Mouse (Mus musculus) subcutaneous adipose tissue, adult 2 months (tissue): Measurements from ENCODE around the gene Cela3b. TPM values are rescaled to one million over a fixed set of nuclear protein-coding genes. Genes with fewer than 3 reads are reported as not detected.

Source experiments
- polyA plus RNA-seq: library from polyadenylated mRNA; depleted of rRNA; stranded (reverse); fragments of >200 nt; gene quantifications from 2 replicates; pipeline ENCODE4 v1.2.3, GENCODE M21; 2012; ENCODE audit warnings: low replicate concordance; rRNA removed

The Cela3b gene
- polyA plus RNA-seq: 0.57 and 0.77 TPM in 2 replicates

GRCm38 (mm10) chr4:137430502-137430901 lies at the start of gene Cela3b:
Cela3b (minus strand) TSS chr4:137430540.

GRCm38 (mm10) chr4:137468260-137469080 lies 38.1 kb upstream of the Cela3b start, which contains the start of gene Hspg2:
Hspg2 (plus strand) TSS chr4:137468769.

GRCm38 (mm10) chr4:137453234-137453767 lies 23.0 kb upstream of the Cela3b start, which contains the start of gene 1700013G24Rik:
1700013G24Rik (plus strand) TSS chr4:137453284.

GRCm38 (mm10) chr4:137409691-137410090 lies 20.6 kb downstream of the Cela3b start, which contains the start of gene Cela3a:
Cela3a (minus strand) TSS chr4:137409791.

Other genes starting within 250 kb of the Cela3b start
- gene Wnt4, start 153.1 kb downstream of the Cela3b start, polyA plus RNA-seq: 0.34 and 13.3 TPM in 2 replicates
- 156 and 175 TPM in 2 replicates for gene Cdc42, start 72.8 kb downstream of the Cela3b start, polyA plus RNA-seq
- gene Cela3a, start 20.7 kb downstream of the Cela3b start, polyA plus RNA-seq: not detected in 2 replicates
- gene 1700013G24Rik, start 22.7 kb upstream of the Cela3b start, polyA plus RNA-seq: not detected in 2 replicates
- 117 and 143 TPM in 2 replicates for gene Hspg2, start 38.2 kb upstream of the Cela3b start, polyA plus RNA-seq
- gene Ldlrad2, start 144.0 kb upstream of the Cela3b start, polyA plus RNA-seq: not detected in 2 replicates
- 59.3 and 88.8 TPM in 2 replicates for gene Usp48, start 163.2 kb upstream of the Cela3b start, polyA plus RNA-seq
- gene Rap1gap, start 234.2 kb upstream of the Cela3b start, polyA plus RNA-seq: 7.9 and 16.8 TPM in 2 replicates